Mouse (Mus musculus): Measurements from ENCODE around the gene Ost4.

GRCm38 (mm10) chr5:30864322-30864721 is 43.3 kb downstream of the Ost4 start:
- TF ChIP-seq BHLHE40 (IDR thresholded peaks at IDR 0.05; ENCODE audit: borderline replicate concordance, low read depth, low read length) (no peak), POLR2AphosphoS2 (IDR thresholded peaks at IDR 0.05; ENCODE audit: low read length) (no peak), NELFE (IDR thresholded peaks at IDR 0.05; ENCODE audit: low read depth, low read length) (no peak), E2F4 (IDR thresholded peaks at IDR 0.05; ENCODE audit: borderline replicate concordance, low read depth, low read length) (no peak)
